Mouse (Mus musculus): ENCODE data around the gene Pdk2. TPM values are rescaled to one million over a fixed set of nuclear protein-coding genes. Genes with fewer than 3 reads are reported as not detected.

Gene Pdk2
- total and polyA plus RNA-seq, 3 experiments, result 3.9 to 40.3 (median 37.8) TPM

DNA sequence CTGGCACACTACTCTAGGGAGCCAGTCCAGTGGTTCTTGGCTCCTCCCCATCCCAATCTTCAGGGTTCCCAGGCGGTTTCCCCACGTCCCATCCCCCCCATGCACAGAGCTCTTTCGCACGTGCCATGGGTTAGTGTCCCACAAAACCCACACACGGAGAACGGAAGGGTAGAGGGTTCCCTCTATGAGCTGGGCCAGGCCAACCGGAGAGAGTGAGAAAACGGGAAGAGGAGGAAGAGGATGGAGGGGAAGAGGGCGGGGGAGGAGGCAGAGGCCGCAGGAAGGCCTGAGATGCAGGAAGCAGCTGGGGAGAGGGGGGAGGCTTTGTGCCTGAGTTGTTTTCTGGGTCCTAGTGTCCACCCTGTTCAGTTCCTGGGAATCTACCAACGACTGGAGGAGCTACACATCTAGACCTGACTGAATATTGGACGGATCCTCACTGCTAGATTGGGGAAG is 51.6 kb downstream of the Pdk2 start:
- Histone ChIP-seq H3K36me3 (replicated peaks) (peaks cover 28% of the 10 kb centered on the region), H3K4me3 (ENCODE audit: low read depth, low read length) (peak overlapping the region; percentile 93), H3K27me3 (ENCODE audit: insufficient read depth, low read length) (no peaks in the 10 kb centered on the region), H3K9me3 (replicated peaks) (no peaks in the 10 kb centered on the region), H3K4me1 (ENCODE audit: insufficient read depth, low read depth, low read length) (peaks cover 73% of the 10 kb centered on the region)
- peak; percentile 94 for DNase-seq (ENCODE audit: low spot score)
- peak; percentile 77 for ATAC-seq (ENCODE audit: extremely low read depth, insufficient number of reproducible peaks, low FRiP score, poor library complexity, severe bottlenecking)
- TF ChIP-seq CTCF (IDR thresholded peaks at IDR 0.05; ENCODE audit: low read depth, low read length) (no peak), POLR2AphosphoS5 (IDR thresholded peaks at IDR 0.05; ENCODE audit: insufficient replicate concordance, low read depth, low read length) (no peak), TAL1 (conservative IDR thresholded peaks at IDR 0.05; ENCODE audit: low read depth, low read length) (no peak), GATA1 (IDR thresholded peaks at IDR 0.05; ENCODE audit: borderline replicate concordance, low read length) (no peak), GATA2 (IDR thresholded peaks at IDR 0.05; ENCODE audit: borderline replicate concordance, low read depth, low read length) (no peak)

DNA sequence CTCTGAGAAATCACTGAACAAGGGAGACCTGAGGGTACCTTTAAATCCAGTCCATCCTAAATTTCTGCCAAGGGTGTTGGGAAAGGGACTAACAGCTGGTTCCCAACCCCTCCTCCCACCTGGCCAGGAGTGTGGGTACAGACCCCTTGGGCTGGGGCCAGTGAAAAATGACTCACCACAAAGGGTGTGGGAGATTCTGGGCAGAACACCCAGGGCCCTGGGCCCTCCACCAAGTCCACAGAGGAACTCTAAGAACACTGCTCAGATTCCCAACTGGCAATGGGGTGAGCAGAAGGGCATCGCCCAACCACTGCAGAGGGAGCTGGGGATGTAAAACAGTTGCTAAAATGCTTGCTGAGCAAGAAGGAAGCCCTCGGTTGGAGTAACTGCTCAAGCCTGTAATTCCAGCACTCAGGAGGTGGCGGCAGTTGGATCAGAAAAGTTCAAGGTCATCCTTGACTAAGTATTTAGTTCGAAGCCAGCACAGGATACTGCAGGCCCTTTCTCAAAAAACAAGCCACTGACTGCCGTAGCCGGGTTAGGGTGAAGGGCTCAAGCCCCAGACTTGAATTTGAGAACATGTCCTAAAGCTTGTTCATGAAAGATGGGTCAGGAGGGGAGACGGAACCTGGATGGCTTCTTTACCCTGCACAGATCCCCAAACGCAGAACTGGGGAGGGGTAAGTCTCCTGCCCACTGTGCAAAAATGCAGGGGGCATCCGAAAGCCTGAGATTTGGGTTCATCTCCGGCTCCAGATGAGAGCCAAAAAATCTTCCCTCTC is 52.2 kb downstream of the Pdk2 start:
- Histone ChIP-seq H3K27me3 (ENCODE audit: insufficient read depth, low read length) (peaks cover 3% of the 10 kb centered on the region), H3K9me3 (replicated peaks) (no peaks in the 10 kb centered on the region), H3K4me1 (ENCODE audit: insufficient read depth, low read depth, low read length) (peaks cover 67% of the 10 kb centered on the region), H3K36me3 (replicated peaks) (peaks cover 22% of the 10 kb centered on the region), H3K4me3 (ENCODE audit: low read depth, low read length) (peak overlapping the region; percentile 93)
- TF ChIP-seq POLR2AphosphoS5 (IDR thresholded peaks at IDR 0.05; ENCODE audit: insufficient replicate concordance, low read depth, low read length), result no peak
- DNase-seq (ENCODE audit: low spot score) (no peak), ATAC-seq (ENCODE audit: extremely low read depth, insufficient number of reproducible peaks, low FRiP score, poor library complexity, severe bottlenecking) (no peak)

DNA sequence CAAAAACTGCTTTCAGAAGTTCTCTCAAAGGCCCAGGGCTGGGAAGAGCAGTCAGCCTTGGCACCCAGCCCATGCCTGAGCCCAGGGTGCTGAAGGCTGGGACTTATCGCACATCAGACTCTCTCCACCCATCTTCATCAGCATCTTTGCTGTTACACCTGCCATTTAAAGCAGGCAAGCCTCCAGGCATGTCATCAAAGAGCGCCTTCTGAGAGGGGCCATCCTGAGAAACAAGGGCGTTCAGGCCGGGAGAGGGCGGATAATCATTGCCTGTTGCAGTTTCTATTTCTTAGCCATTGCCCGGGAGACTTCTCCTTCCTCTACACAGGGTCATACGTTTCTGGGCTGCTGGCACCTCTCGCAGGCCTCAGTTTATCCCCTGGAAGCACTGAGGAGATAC is 53.3 kb downstream of the Pdk2 start:
- peaks cover 11% of the 10 kb centered on the region for H3K36me3 ChIP-seq (replicated peaks)
- no peak overlapping the region for H3K4me3 ChIP-seq (ENCODE audit: low read depth, low read length)
- DNase-seq (ENCODE audit: low spot score) (no peak), ATAC-seq (ENCODE audit: extremely low read depth, insufficient number of reproducible peaks, low FRiP score, poor library complexity, severe bottlenecking) (no peak)
- H3K27me3 ChIP-seq (ENCODE audit: insufficient read depth, low read length), result peaks cover 4% of the 10 kb centered on the region
- H3K4me1 ChIP-seq (ENCODE audit: insufficient read depth, low read depth, low read length), result peaks cover 56% of the 10 kb centered on the region
- H3K9me3 ChIP-seq (replicated peaks), result no peaks in the 10 kb centered on the region
- no peak for TF ChIP-seq GATA1 (IDR thresholded peaks at IDR 0.05; ENCODE audit: borderline replicate concordance, low read length)

DNA sequence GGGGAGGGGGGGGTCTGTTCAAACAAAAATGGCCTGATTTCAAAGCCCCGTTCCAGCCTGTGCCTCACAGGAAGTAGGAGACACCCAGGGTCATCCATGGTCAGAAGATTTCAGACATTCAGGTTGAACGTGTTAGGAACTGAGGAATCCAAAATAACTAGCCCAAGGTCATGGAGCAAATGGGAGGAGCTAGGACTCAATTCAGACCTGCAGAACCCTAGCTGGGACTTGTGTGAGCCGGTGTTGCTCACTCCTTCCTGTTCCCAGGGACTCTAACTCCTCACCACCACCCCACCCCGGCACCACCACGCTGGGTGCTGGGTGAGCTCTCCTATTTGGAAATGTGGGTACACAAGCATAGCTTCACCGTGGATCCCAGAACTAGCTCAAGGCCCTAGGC is 53.8 kb downstream of the Pdk2 start:
- ATAC-seq (ENCODE audit: extremely low read depth, insufficient number of reproducible peaks, low FRiP score, poor library complexity, severe bottlenecking) (no peak), DNase-seq (ENCODE audit: low spot score) (no peak)
- H3K27me3 ChIP-seq (ENCODE audit: insufficient read depth, low read length), result peaks cover 4% of the 10 kb centered on the region
- no peak overlapping the region for H3K4me3 ChIP-seq (ENCODE audit: low read depth, low read length)
- no peaks in the 10 kb centered on the region for H3K9me3 ChIP-seq (replicated peaks)
- no peak for TF ChIP-seq GATA2 (IDR thresholded peaks at IDR 0.05; ENCODE audit: borderline replicate concordance, low read depth, low read length)
- no peak for TF ChIP-seq CTCF (IDR thresholded peaks at IDR 0.05; ENCODE audit: low read depth, low read length)
- TF ChIP-seq TAL1 (conservative IDR thresholded peaks at IDR 0.05; ENCODE audit: low read depth, low read length), result no peak
- no peak for TF ChIP-seq GATA1 (IDR thresholded peaks at IDR 0.05; ENCODE audit: borderline replicate concordance, low read length)
- TF ChIP-seq POLR2AphosphoS5 (IDR thresholded peaks at IDR 0.05; ENCODE audit: insufficient replicate concordance, low read depth, low read length), result no peak
- H3K36me3 ChIP-seq (replicated peaks), result peaks cover 6% of the 10 kb centered on the region
- H3K4me1 ChIP-seq (ENCODE audit: insufficient read depth, low read depth, low read length), result peaks cover 51% of the 10 kb centered on the region

DNA sequence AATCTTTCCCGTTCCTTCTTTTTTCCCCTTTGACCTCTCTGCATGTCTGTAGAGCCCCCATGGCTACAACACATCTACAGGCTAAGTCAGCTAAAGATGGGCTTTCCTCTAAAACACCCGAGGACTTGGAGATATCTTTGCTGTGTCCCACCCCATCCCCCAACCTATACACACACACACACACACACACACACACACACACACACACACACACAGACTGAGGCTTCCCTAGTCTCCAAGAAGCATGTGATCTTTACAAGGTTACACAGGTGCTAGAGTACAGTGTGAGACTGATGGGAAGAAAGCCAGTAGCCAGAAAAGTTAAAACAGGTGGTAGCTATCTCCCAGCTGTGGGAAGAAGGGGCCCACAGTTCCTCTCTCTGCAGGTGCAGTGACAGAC is 54.7 kb downstream of the Pdk2 start:
- no peak for DNase-seq (ENCODE audit: low spot score)

DNA sequence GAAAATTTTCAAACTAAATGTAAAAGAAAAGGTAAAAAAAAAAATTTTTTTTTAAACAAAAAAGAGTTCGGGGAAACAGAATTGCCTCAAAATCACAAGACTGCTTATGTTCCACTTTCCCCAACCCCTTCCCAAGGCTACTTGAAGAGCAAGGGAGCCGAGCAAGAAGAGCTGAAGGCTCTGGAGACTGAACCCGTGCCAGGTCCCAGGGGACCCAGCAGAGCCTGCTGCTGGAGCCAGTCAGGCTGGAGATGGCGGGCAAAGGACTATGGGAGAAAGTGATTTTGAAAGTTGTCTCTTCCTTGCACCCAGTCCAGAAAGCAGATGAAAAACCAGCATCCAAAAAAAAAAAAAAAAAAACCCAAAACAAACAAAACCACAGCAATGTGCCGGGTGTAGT is 55.3 kb downstream of the Pdk2 start:
- Histone ChIP-seq H3K36me3 (replicated peaks) (no peaks in the 10 kb centered on the region), H3K4me3 (ENCODE audit: low read depth, low read length) (no peak overlapping the region), H3K4me1 (ENCODE audit: insufficient read depth, low read depth, low read length) (peaks cover 42% of the 10 kb centered on the region), H3K9me3 (replicated peaks) (no peaks in the 10 kb centered on the region), H3K27me3 (ENCODE audit: insufficient read depth, low read length) (peaks cover 4% of the 10 kb centered on the region)
- DNase-seq (ENCODE audit: low spot score) (no peak), ATAC-seq (ENCODE audit: extremely low read depth, insufficient number of reproducible peaks, low FRiP score, poor library complexity, severe bottlenecking) (no peak)
- TF ChIP-seq TAL1 (conservative IDR thresholded peaks at IDR 0.05; ENCODE audit: low read depth, low read length) (no peak), GATA2 (IDR thresholded peaks at IDR 0.05; ENCODE audit: borderline replicate concordance, low read depth, low read length) (no peak), CTCF (IDR thresholded peaks at IDR 0.05; ENCODE audit: low read depth, low read length) (no peak), POLR2AphosphoS5 (IDR thresholded peaks at IDR 0.05; ENCODE audit: insufficient replicate concordance, low read depth, low read length) (no peak), GATA1 (IDR thresholded peaks at IDR 0.05; ENCODE audit: borderline replicate concordance, low read length) (no peak)

More for the DNA sequence above, 54.7 kb downstream of the Pdk2 start:
- H3K27me3 ChIP-seq (ENCODE audit: insufficient read depth, low read length), result peaks cover 4% of the 10 kb centered on the region
- no peaks in the 10 kb centered on the region for H3K9me3 ChIP-seq (replicated peaks)
- no peak for TF ChIP-seq GATA1 (IDR thresholded peaks at IDR 0.05; ENCODE audit: borderline replicate concordance, low read length)
- no peak for TF ChIP-seq POLR2AphosphoS5 (IDR thresholded peaks at IDR 0.05; ENCODE audit: insufficient replicate concordance, low read depth, low read length)
- TF ChIP-seq GATA2 (IDR thresholded peaks at IDR 0.05; ENCODE audit: borderline replicate concordance, low read depth, low read length), result no peak
- TF ChIP-seq TAL1 (conservative IDR thresholded peaks at IDR 0.05; ENCODE audit: low read depth, low read length), result no peak
- no peak for TF ChIP-seq CTCF (IDR thresholded peaks at IDR 0.05; ENCODE audit: low read depth, low read length)
- peaks cover 42% of the 10 kb centered on the region for H3K4me1 ChIP-seq (ENCODE audit: insufficient read depth, low read depth, low read length)
- no peaks in the 10 kb centered on the region for H3K36me3 ChIP-seq (replicated peaks)
- ATAC-seq (ENCODE audit: extremely low read depth, insufficient number of reproducible peaks, low FRiP score, poor library complexity, severe bottlenecking), result no peak
- H3K4me3 ChIP-seq (ENCODE audit: low read depth, low read length), result no peak overlapping the region
